Mouse (Mus musculus): Measurements from ENCODE around the gene Pla2g4f.

DNA sequence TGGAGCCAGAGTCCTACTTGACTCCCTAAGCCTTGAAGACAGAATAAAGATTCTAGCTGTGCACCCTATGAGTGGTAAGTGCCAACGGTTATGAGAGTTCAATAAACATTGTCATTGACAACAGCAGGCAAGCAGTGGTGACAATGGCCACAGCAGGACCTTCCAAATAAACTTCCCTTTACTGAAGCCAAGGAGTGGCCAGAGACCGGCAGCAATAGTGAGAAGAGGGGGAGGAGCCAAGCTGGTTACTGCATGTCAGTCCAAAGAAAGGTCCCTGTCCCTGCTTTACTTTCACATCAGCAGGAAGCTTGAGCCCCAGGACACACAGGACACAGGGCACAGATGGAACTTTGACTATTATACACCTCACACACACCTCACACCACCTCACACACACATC, 17.8 kb downstream of the Pla2g4f start:
- TF ChIP-seq POLR2A (IDR thresholded peaks at IDR 0.05; ENCODE audit: borderline replicate concordance, extremely low read depth, low read depth, low read length) (no peak), CTCF (IDR thresholded peaks at IDR 0.05; ENCODE audit: insufficient read depth, low read length) (no peak)
